Mouse (Mus musculus) ES-CJ7 (cell line): ENCODE data around the gene Ear1.
"Not testable (repeated sequence)": the region's sequence is repeated elsewhere in the genome, so short reads cannot be mapped to it uniquely, and the experiment has no call there.

Experiments
- DNase-seq: peaks from one replicate; pipeline ENCODE4 v3.0.0; 2011; ENCODE audit warnings: low read depth, low spot score

Ear1 gene

DNA sequence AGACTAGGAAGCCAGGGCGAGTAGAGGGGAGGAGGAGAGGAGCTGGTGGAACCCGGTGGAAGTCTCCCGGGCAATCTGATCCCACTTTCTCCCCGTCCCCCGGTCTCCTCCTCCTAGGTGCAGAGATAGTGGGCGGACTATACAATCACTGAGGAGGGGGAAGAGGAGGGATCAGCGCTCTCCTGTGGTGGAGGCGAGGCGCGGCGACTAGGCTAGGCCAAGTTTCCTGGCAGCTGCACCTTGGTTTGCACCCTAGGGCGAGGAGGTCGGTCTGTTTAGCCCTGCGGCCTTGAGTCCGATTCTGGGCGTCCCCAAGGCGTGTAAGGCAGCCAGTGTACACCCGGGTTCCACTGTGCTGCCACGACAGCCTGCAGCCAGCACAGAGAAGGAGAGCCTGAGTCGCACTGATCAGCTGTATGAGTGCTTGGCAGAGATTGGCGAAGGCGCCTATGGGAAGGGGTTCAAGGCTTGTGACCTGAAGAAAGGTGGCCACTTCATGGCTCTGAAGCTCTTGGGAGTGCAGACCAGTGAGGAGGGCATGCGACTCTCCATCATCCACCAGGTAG is 78.3 kb downstream of the Ear1 start:
- peak; percentile 12 for DNase-seq

DNA sequence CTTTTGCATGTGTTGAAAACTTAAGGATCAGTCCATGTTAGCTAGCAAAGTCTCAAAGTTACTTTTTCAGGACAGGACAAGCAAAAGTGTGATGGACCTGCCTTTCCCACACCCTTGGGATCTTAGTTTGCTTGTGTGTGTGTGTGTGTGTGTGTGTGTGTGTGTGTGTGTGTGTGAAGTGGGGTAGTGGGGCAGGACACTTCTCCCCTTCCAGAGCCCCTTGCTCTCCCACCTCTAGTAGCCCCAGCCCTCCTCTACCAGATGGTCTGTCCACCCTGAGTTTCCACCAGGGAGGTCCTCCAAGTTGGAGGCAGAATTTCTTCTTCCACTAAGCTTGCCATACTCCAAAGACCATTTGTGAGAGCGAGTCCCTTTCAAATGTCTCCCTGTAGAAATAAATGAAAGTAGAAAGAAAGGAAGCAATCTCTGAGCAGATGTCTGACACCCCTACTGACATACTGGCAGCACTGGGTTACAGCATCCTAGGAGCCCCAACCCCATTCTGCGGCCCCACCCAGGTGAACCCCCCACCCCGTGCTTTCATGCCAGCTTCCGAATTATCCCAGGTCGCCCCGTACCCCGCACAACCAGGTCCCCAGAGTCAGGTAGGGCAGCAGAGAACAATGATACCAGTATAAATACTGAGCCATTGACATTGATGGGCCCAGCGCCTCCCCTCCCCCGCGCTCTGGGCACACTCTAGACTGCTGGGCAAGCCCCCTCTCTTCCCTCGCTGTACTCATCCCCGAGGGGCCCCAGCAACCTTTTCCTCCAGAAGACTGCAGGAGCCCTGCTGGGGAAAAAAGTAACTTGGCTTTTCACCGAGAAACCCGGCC is 79.0 kb downstream of the Ear1 start:
- no peak for DNase-seq

GRCm38 (mm10) chr14:43793811-43794210 is 81.5 kb downstream of the Ear1 start:
- DNase-seq, result not testable (repeated sequence)

DNA sequence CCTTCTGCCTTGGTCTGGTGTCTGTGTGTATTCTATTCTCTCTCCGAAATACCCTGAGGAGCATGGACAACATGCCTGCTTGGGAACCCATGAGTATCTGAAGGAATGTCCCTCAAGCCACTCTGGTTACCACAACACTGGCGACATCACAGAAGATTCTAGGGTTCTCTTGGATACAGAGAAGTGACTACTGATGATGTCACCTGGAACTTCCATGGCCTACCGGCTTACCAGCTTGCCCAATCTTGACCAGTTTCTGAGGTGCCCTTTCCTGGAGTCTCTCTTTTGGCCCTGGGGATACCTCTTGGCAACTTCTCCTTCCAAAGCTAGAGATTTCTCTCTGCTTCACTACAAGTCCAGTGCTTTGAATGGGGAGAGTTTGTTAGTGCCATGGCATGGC is 90.7 kb downstream of the Ear1 start, which contains the start of gene Gm8180:
Gene Gm8180, minus strand, starts transcription at position 101 of the 400 bp plus-strand sequence.
- DNase-seq, result not testable (repeated sequence)
